Mouse (Mus musculus) hindbrain, embryonic 15.5 days (tissue): ENCODE data around the gene Filip1. TPM values are rescaled to one million over a fixed set of nuclear protein-coding genes. Genes with fewer than 3 reads are reported as not detected.
A peak's percentile ranks its signal among the peaks of the same experiment; 100 is the strongest.

ENCODE experiments used
- ATAC-seq: fragments of 200-750 bp; cut with Nextera tagmentation; 2 replicates; pipeline ENCODE4 v1.8.0; 2017; ENCODE audit warnings: low read depth, moderate number of reproducible peaks, moderate TSS enrichment; ENCODE audit not compliant: low FRiP score
- H3K27ac ChIP-seq: fragments of 300-500 bp; sonication (generic); replicated peaks from 2 replicates; pipeline ENCODE4 v1.5.1; 2015; ENCODE audit warnings: mild to moderate bottlenecking, inconsistent platforms
- H3K27me3 ChIP-seq: fragments of 300-500 bp; sonication (generic); 2 replicates; pipeline ENCODE4 v1.6.1; 2015; ENCODE audit warnings: control low read depth, inconsistent platforms
- H3K36me3 ChIP-seq: fragments of 300-500 bp; sonication (generic); 2 replicates; pipeline ENCODE4 v1.6.1; 2015; ENCODE audit warnings: control low read depth, inconsistent platforms
- H3K4me1 ChIP-seq: fragments of 300-500 bp; sonication (generic); replicated peaks from 2 replicates; pipeline ENCODE4 v1.6.1; 2015; ENCODE audit warnings: control low read depth, inconsistent platforms
- H3K4me2 ChIP-seq: fragments of 300-500 bp; sonication (generic); 2 replicates; pipeline ENCODE4 v1.6.1; 2015; ENCODE audit warnings: moderate library complexity, mild to moderate bottlenecking, inconsistent platforms
- H3K4me3 ChIP-seq: fragments of 300-500 bp; sonication (generic); 2 replicates; pipeline ENCODE4 v1.5.1; 2015; ENCODE audit warnings: mild to moderate bottlenecking, inconsistent platforms
- H3K9ac ChIP-seq: fragments of 300-500 bp; sonication (generic); 2 replicates; pipeline ENCODE4 v1.6.1; 2015; ENCODE audit warnings: inconsistent platforms
- H3K9me3 ChIP-seq: fragments of 300-500 bp; sonication (generic); 2 replicates; pipeline ENCODE4 v1.6.1; 2016; ENCODE audit warnings: control low read depth, inconsistent platforms
- WGBS: fragments of 180-500 bp; shearing (Covaris S2); methylation state at CpG from one replicate; pipeline ENCODE4 v1.1.7; 2015; 5-methylcytosine and 5-hydroxymethylcytosine counted together
- polyA plus RNA-seq: library from polyadenylated mRNA; unstranded; fragments of >200 nt; fragmentation: Nextera tagmentation; extraction: Ambion mirVana; gene quantifications from 2 replicates; pipeline ENCODE4 v1.2.1, GENCODE M21; 2015

Filip1 gene
- polyA plus RNA-seq, 1 experiment from 2014 or later, result 2.7 TPM

DNA sequence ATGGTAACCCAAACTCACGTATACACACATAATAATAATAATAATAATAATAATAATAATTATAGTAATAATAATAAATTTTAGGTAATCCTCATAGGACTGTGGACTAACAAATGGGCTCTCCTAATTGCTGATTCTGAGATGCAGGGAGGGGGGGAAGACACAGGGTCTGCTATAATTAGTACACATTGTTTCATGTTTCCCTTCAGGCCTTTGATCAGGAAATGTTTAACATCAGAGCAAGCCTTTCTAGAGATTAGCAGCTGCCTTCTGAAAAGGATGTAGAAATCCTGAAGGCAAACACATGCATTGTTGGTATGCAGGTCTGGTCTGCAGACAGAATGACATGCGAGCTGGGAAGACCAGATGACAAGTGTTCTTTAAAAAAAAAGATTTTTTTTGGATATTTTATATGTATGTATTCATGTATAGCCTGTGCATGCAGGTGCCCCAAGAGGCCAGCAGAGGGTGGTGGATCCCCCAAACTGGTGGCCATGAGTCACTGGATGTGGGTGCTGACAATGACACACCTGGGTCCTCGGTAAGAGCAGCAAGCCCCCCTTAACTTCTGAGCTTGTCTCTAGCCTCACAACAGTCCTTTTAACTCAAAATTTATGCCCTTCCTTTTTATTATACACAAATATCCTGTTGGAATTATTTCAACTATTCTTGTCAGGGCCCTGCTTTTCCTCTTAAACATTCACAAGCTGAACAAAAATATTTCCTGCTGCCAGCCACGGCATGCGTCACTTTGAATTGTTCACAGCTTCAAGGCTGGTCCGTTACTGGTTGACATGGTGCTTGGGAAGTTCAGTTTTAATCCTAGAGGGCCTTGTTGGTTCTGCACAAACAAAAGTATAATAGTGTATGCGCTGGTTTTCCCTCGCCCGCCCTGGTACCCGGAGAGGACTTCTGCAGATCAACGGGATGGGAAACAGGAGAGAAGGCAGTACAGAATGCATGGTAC, 127.1 kb downstream of the Filip1 start:
- H3K4me3 ChIP-seq, result no peak overlapping the region
- no peak overlapping the region; the same call in 1 of the 2 replicates for H3K27ac ChIP-seq
- no peaks in the 10 kb centered on the region for H3K9me3 ChIP-seq
- WGBS, result 80% methylated on average over 11 of the region's 11 CpGs
- H3K27me3 ChIP-seq, result no peaks in the 10 kb centered on the region
- no peak overlapping the region for H3K9ac ChIP-seq
- H3K4me2 ChIP-seq, result no peak overlapping the region
- no peaks in the 10 kb centered on the region for H3K36me3 ChIP-seq
- 0 out of 2 replicates have a peak, but pooled peaks cover 4% of the 10 kb centered on the region for H3K4me1 ChIP-seq
- no peak for ATAC-seq

DNA sequence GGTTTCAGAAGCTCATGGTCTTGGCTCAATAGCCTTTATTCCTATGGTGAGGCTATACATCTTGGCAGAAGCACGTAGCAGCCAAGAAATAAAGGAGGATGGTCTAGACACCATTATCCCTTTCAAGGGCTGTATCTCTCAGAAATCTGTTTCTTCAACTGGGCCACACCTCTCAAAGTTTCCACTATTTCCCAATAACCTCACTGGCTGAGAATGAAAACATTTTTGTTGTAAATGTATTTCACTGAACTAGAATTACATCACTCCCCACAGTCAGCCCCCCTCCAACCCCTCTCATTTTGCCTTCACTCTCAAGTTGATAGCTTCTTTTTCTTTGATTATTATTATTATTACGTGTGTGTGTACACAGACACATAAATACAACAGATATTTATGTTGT, 129.5 kb downstream of the Filip1 start:
- no peaks in the 10 kb centered on the region for H3K9me3 ChIP-seq
- ATAC-seq, result no peak
- WGBS, result 94% methylated on average over 2 of the region's 2 CpGs
- H3K36me3 ChIP-seq, result no peaks in the 10 kb centered on the region
- H3K27ac ChIP-seq, result no peak overlapping the region
- no peaks in the 10 kb centered on the region for H3K4me1 ChIP-seq
- no peak overlapping the region for H3K4me3 ChIP-seq
- H3K9ac ChIP-seq, result no peak overlapping the region
- H3K27me3 ChIP-seq, result no peaks in the 10 kb centered on the region
- H3K4me2 ChIP-seq, result no peak overlapping the region

DNA sequence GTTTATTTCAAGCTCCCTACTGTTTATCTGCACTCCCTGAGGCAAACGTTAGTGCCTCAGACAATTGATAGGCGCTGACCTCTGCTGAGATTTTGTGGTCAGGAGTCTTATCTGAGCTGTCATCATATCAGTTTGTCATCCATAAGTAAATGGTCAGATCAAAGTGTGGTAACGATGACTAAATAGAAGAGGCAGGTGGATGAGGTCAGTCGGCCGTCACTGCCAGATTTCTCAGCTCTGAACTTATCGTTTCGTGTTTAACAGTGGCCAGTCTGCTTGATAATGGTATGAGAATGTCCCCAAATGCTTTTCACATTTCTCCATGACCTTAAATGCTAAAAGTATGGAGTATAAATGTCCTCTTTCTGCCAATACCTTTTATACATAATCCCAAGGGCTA, 132.6 kb downstream of the Filip1 start:
- peaks cover 18% of the 10 kb centered on the region for H3K4me1 ChIP-seq
- H3K4me3 ChIP-seq, result no peak overlapping the region
- H3K4me2 ChIP-seq, result no peak overlapping the region
- no peaks in the 10 kb centered on the region for H3K36me3 ChIP-seq
- no peak for ATAC-seq
- H3K27me3 ChIP-seq, result no peaks in the 10 kb centered on the region
- no peaks in the 10 kb centered on the region for H3K9me3 ChIP-seq
- H3K9ac ChIP-seq, result no peak overlapping the region
- WGBS, result 88% methylated on average over 7 of the region's 7 CpGs
- H3K27ac ChIP-seq, result no peak overlapping the region

DNA sequence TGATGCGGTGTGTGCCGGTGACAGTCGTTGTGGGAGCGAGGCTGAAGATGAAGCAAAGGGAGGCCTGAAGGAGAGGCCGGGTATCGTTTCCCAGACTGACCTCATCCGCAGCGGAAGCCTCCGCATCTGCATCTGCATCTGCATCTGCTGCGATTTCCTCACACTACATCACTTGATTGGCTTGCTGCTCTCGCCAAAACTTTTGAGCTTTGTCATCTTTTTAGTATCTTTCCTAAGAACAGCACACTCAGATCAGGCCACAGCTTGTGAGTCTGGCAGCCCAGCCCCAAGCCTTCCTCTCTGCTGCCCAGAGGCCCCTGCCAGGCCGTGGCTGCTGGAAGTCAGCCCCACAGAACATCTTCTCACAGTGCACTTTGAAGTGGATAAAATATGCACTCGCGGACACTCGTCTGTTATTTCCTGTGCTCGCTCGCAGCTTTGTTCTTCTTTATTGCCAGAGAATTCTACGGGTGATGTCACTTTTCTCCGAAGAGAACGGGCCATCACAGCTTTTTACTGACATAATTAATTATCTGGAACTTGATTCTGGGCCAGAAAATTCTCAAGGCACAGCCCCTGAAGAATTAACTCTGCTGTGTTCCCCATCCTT, 137.0 kb downstream of the Filip1 start:
- Histone ChIP-seq H3K9ac (no peak overlapping the region), H3K4me1 (peaks cover 18% of the 10 kb centered on the region), H3K36me3 (no peaks in the 10 kb centered on the region), H3K4me2 (peak overlapping the region; percentile 41), H3K4me3 (peak overlapping the region; percentile 7), H3K9me3 (no peaks in the 10 kb centered on the region), H3K27ac (0 out of 2 replicates have a peak overlapping the region, but pooled peaks have one; percentile 6), H3K27me3 (no peaks in the 10 kb centered on the region)
- peak; percentile 65 for ATAC-seq
- 28% methylated on average over 20 of the region's 20 CpGs for WGBS

DNA sequence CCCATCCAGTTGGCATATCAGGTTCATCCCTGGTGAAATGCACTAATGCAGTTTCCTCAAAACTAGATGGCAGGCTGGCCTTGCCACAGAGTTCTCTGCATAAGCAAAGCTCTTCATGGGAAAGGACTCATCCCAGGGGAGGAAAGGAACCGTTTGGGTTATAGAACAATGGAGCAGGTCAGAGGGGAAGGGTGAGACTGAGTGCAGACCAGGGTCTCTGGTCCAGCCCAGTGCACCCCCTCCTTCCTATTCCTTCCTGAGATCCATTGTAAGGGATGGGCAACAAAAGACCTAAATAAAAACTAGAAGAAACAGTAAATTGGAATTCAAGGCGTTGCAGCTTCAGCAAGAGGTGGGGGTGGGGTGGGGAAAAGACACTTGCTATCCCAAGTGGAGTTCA, 140.1 kb downstream of the Filip1 start:
- H3K9me3 ChIP-seq, result no peaks in the 10 kb centered on the region
- H3K27me3 ChIP-seq, result no peaks in the 10 kb centered on the region
- H3K27ac ChIP-seq, result no peak overlapping the region
- H3K4me2 ChIP-seq, result no peak overlapping the region
- H3K4me3 ChIP-seq, result no peak overlapping the region
- no peak for ATAC-seq
- WGBS, result 9% methylated on average over 2 of the region's 2 CpGs
- H3K4me1 ChIP-seq, result peaks cover 17% of the 10 kb centered on the region
- H3K36me3 ChIP-seq, result no peaks in the 10 kb centered on the region
- H3K9ac ChIP-seq, result no peak overlapping the region

DNA sequence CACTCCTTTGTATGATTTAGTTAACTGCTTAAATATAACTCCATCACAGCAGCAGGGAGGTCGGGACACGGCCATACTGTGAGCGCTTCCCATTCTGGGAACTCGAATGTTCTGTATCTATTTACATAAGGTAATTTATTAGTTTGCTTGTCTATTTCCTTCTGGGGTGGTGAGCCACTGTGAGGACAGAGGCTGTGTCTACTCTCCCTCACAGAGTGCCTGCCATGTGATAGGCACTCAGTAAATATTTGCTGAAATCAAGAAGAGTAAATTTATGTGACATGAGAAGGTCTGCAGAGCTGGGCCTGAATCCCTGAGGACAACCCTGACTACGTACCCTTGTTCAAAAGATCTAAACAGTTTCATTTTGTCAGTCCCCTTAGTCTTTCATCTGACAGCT, 143.1 kb downstream of the Filip1 start:
- no peak overlapping the region for H3K4me2 ChIP-seq
- no peak for ATAC-seq
- 63% methylated on average over 5 of the region's 5 CpGs for whole genome bisulfite sequencing
- no peak overlapping the region for H3K27ac ChIP-seq
- no peaks in the 10 kb centered on the region for H3K36me3 ChIP-seq
- H3K9me3 ChIP-seq, result no peaks in the 10 kb centered on the region
- H3K27me3 ChIP-seq, result no peaks in the 10 kb centered on the region
- no peaks in the 10 kb centered on the region for H3K4me1 ChIP-seq
- no peak overlapping the region for H3K4me3 ChIP-seq
- H3K9ac ChIP-seq, result no peak overlapping the region

DNA sequence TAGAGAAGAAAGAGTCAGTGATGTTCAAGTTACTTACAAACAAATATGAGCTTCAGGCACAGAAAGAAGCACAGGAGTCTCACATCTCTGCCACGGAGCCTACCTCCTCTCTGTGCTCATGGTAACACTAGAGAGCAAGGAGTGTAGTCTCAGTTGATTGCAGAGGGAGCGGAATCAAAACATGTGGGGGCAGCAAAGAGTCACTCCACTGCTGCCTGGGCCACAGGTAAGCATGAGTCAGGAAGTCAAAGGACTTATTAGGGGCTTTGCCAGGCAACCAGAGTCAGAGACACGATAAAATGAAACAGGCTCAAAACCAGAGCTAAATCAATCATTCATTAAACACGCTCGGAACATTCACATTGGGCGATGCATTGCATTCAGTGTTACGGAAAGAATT, 146.7 kb downstream of the Filip1 start:
- no peak overlapping the region for H3K4me3 ChIP-seq
- H3K27me3 ChIP-seq, result no peaks in the 10 kb centered on the region
- no peaks in the 10 kb centered on the region for H3K36me3 ChIP-seq
- no peaks in the 10 kb centered on the region for H3K4me1 ChIP-seq
- no peak for ATAC-seq
- H3K4me2 ChIP-seq, result no peak overlapping the region
- no peak overlapping the region for H3K27ac ChIP-seq
- 66% methylated on average over 7 of the region's 7 CpGs for WGBS
- H3K9ac ChIP-seq, result no peak overlapping the region
- no peaks in the 10 kb centered on the region for H3K9me3 ChIP-seq

DNA sequence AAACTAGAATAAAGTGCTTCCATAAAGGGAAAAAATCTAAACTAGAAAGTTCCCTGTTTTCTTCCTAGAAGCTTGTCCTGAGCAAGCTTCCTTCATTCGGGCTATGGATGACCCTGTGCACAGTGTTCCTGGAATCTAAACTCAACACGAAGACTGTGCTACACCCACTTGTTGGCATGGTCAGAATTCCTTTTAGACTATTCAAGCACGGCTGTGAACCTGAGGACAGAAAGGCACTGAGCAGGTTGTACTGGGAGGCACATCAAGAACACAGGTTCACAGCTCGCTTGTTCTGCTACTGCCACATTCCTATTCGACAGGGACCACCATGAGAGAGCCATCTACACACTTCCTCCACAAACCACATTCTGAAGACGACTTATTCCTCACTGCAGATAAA, 150.1 kb downstream of the Filip1 start:
- Histone ChIP-seq H3K27me3 (no peaks in the 10 kb centered on the region), H3K4me2 (no peak overlapping the region), H3K9ac (no peak overlapping the region), H3K36me3 (no peaks in the 10 kb centered on the region), H3K4me3 (no peak overlapping the region), H3K4me1 (no peaks in the 10 kb centered on the region), H3K27ac (no peak overlapping the region), H3K9me3 (no peaks in the 10 kb centered on the region)
- WGBS, result 85% methylated on average over 6 of the region's 6 CpGs
- no peak for ATAC-seq

DNA sequence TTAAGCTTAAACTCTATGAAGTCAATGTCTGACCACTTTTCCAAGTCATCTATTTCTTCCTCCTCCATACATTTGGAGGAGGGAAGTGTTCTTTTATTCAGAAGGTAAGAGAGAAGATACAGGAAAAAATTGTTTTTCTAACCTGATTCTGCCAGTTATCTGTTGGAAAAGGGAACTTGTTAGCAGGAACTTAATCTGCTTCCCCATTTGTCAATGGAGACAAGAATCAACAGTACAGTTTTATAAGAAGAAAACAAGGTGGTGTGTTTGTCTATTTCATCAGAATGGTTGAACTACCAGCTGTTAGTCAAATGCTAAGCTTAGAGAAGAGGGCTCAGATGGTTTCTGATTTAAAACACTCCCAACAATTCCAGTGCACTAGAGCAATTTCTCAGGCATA, 165.6 kb downstream of the Filip1 start:
- H3K27ac ChIP-seq, result no peak overlapping the region
- no peak overlapping the region for H3K4me2 ChIP-seq
- no peak overlapping the region for H3K4me3 ChIP-seq
- H3K27me3 ChIP-seq, result no peaks in the 10 kb centered on the region
- no peaks in the 10 kb centered on the region for H3K4me1 ChIP-seq
- no peaks in the 10 kb centered on the region for H3K9me3 ChIP-seq
- H3K36me3 ChIP-seq, result no peaks in the 10 kb centered on the region
- ATAC-seq, result no peak
- no peak overlapping the region for H3K9ac ChIP-seq

DNA sequence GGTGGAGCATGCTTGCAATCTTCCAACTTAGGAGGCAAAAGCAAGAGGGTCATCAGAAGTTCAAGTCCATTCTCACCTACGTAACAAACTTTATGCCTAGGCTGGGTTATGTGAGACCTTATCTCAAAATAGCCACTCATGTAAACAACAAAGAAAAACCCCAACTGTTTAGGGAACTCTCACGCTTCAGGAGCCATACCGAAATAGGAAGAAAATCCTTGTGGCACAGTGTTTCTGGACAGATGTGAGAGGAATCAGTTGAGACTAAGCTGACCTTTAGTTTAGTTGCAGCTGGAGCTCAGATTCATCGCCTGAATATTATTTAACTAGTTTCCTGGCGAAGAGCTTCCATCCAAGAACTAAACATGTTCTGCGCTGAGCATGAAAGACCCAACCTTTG, 170.0 kb downstream of the Filip1 start:
- 90% methylated on average over 6 of the region's 6 CpGs for WGBS
- Histone ChIP-seq H3K9ac (no peak overlapping the region), H3K27me3 (no peaks in the 10 kb centered on the region), H3K27ac (no peak overlapping the region), H3K4me3 (no peak overlapping the region), H3K9me3 (no peaks in the 10 kb centered on the region), H3K4me2 (no peak overlapping the region), H3K4me1 (no peaks in the 10 kb centered on the region), H3K36me3 (no peaks in the 10 kb centered on the region)
- no peak for ATAC-seq

DNA sequence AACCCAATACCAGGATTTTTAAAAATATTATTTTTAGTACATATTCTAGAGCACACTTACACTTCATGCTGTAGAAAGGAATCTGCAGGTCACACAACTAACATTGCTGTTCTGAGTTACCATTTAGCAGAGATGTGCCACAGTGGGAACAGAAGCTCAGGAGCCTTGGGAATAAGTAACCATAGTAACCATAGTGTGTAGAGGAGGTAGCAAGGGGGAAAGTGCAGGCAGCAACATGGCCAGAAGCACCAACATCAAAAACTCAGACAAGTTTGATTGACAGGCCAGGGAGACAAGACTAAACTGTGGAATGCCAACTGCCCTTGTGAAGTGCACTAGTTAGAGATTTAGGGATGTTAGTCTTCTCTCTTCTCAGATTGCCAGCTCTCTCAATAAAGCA, 170.6 kb downstream of the Filip1 start:
- Histone ChIP-seq H3K9me3 (no peaks in the 10 kb centered on the region), H3K27me3 (no peaks in the 10 kb centered on the region), H3K9ac (no peak overlapping the region), H3K27ac (no peak overlapping the region), H3K4me3 (no peak overlapping the region), H3K4me1 (no peaks in the 10 kb centered on the region), H3K36me3 (no peaks in the 10 kb centered on the region), H3K4me2 (no peak overlapping the region)
- no peak for ATAC-seq

DNA sequence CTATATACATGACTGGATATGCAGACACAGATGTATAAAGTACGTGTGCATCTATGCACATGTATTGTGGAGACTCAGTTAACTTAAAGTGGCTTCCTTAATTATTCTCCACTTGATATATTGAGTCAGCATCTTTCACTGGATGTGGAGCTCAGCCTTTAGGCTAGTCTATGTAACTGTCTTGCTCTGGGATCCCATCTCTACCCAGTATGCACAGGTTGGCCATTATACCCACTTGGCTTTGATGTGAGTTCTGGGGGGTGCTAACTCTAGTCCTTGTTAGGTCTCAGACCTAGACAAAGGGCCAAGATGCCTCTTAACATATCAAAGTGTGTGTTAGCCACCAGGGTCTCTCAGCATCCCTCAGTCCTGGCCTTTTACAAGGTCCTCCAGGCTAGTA, 181.4 kb downstream of the Filip1 start:
- Histone ChIP-seq H3K4me2 (no peak overlapping the region), H3K36me3 (no peaks in the 10 kb centered on the region), H3K27ac (no peak overlapping the region), H3K4me1 (peaks cover 13% of the 10 kb centered on the region; the same call in 1 of the 2 replicates), H3K4me3 (no peak overlapping the region), H3K9me3 (no peaks in the 10 kb centered on the region), H3K9ac (no peak overlapping the region), H3K27me3 (no peaks in the 10 kb centered on the region)
- no peak for ATAC-seq
- WGBS, result 83% methylated on average over 1 of the region's 1 CpGs
